Mouse (Mus musculus): Measurements from ENCODE around the gene Tssk4. TPM values are rescaled to one million over a fixed set of nuclear protein-coding genes. Genes with fewer than 3 reads are reported as not detected.

Gene Tssk4
- 0.51 TPM for polyA plus RNA-seq (2017; shearing (Covaris generic))

DNA sequence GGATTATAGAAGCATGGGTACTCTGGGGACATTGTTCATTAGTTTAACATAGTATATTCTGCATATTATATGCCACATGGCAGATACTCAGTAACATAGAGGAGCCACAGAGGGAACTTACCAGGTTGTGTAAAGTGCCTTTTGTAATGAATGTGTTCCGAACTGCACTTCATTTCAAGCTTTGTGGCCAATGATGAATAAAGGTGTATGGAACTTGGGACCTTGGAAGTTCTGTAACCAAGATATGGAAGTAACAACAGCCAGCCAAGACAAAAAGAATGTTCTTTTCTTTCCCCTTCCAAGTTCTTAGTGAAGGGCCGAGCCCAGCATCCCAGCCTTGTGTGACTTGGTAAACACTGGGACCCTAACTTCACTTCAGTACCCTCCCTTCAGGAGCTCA lies at the start of gene Tssk4:
Gene Tssk4 (plus strand): TSS at position 301 of the 400 bp plus-strand sequence.

DNA sequence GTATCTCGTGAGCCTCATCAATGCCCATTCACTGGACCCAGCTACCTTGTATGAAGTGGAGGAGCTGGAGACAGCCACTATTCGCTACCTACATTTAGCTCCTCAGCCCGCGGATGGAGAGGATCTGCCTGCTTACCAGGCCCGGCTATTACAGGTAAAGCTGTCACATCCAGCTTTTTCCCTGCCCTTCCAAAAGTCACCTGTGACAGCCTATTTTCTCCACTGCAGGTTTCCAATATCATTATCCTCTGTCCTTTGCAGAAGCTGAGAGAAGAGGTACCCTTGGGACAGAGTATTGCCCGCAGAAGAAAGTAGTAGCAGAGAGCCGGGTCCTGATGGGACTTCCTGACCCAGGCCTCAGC lies 46.7 kb upstream of the Tssk4 start, which contains the start of gene Irf9:
Gene Irf9 (plus strand): TSS at position 301 of the 362 bp plus-strand sequence.

DNA sequence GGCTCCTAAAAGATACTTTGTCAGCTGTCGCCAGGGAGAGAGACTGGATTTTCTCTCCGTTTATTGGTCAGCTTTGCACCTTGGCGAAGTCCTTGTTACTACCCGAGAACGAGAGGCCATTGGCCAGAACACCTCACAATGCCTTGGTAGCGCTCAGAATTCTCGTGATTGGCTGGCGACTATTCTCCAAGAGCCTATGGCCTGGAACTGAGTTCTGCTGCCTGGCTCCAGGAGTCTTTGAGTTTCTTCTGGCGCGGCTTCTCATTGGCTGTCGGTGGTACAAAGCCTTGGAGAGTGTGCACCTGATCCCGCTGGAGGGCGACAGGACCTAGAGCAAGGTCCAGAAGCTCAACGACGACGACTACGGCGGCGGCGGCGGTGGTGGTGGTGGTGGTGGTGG lies 32.2 kb upstream of the Tssk4 start, which contains the start of gene Rec8:
Gene Rec8 (plus strand): TSS at position 216 of the 400 bp plus-strand sequence.

DNA sequence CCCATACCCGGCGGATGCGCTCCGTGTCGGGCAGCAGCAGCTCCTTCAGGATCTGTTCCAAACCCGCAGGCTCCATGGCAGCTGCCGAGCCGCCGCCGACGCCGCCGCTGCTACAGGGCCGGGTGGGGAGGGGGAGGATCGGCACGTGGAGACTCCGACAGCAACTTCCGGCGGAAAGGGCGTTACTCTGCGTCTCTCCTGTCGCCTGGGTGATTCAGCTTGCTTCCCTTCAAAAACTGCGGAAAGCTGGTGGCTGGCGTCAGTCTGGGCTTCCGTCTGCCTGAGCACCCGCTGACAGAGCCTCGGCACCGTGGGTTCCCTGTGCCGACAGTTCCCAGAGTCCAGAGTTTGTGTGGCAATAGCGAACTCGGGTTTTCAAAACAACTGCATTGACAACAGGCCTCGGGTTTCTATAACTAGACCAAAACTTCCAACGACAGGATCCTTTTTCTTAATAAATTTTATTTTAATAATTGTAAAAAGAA lies 14.4 kb upstream of the Tssk4 start, which contains the start of gene Ipo4:
Gene Ipo4 (minus strand): TSS at position 435 of the 485 bp plus-strand sequence.

DNA sequence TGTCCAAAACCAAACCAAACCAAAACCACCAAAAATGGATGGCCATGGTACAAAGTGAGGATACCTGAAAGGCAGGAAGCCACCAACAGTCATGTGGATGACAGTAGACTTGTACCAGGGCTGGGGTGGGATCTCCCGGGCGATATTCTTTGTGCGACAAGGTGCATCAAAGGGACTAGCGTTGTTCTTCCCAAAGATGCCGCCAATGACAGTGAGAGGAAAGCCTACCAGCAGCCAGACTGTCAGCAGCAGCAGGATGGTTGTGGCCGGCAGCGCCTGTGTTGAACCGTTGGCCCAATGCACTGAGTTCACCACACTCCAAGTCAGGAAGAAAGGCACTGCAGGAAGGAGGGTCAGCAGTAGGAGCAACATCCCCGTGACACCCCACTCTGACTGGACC lies 12.2 kb upstream of the Tssk4 start, which contains the start of gene Gm49378:
Gene Gm49378 (minus strand): TSS at position 101 of the 400 bp plus-strand sequence.

DNA sequence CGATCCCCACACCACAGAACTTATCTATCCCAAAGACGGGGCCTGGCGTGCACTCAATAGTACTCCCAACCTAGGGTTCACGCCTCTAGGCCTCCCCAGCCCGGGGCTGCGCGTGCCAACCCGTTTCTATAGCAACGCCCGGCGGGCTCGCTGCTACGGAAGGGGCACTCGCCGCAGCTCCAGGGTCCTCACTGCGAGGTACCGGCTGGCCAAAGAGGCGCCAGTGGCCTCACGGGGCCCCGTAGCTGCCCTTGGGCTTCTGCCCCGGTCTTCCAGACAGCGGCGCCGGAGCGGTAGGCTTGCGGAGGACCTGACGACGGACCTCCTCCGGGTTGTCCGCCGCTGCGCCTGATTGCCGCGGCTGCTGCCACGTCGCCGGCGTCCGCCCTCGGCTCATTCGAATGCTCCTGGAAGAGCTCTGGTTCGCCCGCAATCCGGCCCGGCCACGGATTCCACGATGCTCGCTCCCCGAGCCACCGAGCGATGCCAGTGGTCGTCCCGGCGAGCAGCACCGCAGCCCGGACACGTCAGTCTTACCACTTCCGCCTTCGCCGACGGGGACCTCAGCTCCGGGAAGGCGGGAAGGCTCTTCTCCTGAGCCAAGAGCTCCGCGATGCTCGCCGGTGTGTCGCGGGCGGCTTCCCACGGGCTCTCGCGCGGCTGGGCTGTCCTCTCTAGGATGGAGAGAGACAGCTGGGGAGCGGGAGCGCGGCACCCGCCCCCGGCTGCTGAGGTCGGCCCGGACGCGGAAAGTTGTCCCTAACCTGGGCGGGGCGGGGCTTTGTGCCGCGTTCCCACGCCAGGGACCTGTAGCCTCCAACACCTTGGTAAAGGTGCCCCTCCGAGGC lies 6.7 kb upstream of the Tssk4 start, which contains the start of gene Tm9sf1:
Gene Tm9sf1 (minus strand): TSS at position 747 of the 848 bp plus-strand sequence.

DNA sequence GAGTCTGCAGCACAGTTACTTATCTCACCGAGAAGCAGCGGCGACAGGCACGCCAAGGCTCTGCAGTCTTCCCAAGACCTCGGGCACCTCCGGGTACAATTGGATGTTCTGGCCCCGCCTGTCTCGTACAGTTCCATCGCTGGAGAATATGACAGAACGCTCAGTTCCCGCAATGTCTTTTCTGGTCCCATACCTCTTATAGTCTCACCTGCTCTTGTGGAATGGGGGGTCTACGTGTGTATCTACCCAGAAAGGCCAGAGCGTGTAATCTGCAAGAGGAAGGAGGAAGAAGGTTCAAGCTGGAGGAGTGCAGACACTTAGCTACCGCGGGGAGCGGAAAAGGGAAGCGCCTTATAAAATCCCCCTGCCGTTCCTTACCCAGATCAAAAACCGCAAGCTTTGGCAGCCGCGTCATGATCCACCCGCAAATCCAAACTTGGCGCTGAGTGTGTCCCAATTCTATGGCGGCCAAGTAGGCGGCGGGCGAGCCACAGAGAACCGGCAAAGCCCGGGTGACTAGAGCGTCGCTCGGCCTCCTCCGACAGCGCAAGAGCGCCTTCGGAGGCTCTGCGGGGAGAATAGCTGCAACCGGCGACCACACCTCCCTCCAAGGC lies 10.1 kb downstream of the Tssk4 start, which contains the start of gene Mdp1:
Gene Mdp1 (minus strand): TSS at position 549 of the 614 bp plus-strand sequence.

DNA sequence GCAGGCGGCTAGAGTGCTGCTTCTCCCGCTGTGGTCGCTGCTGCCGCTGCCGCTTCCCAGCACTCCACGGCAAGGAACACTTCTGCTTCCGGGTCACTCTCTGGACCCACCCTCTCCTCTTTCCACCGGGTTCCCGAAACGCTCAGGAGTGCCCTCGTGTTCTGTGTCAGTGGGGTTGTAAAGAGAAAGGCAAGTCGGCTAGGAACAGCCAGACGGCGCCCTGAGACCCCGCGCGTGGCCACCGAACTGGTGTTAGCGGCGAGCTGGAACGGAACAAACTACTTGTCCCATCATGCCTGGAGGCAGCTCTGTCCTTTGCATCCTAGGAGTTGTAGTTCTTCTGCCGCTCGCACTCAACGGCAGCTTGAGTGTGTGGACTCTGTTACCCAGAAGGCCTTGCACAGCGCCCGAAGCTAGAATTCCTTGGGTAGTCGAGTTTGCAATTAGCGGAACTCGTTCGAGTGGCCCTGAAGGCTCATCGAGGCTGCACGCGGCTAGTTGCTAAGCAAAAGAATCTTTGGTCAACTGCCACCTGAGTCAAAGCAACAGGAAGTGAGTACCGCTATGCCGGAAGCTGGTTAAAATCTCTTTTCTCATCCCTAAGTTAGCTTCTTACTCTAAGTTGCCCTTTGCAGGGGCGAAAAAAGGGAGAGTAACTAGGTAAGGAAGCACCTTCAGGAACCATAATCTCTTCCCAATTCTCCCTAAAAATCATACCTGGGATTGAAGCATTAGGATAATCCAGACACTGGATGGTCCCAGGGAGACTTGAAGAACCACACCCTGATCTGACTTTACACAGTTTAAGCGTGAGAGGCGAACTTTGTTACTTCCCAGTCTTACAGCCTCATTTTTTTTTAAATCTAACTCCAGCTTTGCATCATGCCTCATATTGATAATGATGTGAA lies 22.1 kb downstream of the Tssk4 start, which contains the start of the genes Gmpr2 and Nedd8:
Gene Gmpr2 (plus strand): TSS at position 109 of the 908 bp plus-strand sequence.
Gene Nedd8 (minus strand): TSS at position 292 of the 908 bp plus-strand sequence.

DNA sequence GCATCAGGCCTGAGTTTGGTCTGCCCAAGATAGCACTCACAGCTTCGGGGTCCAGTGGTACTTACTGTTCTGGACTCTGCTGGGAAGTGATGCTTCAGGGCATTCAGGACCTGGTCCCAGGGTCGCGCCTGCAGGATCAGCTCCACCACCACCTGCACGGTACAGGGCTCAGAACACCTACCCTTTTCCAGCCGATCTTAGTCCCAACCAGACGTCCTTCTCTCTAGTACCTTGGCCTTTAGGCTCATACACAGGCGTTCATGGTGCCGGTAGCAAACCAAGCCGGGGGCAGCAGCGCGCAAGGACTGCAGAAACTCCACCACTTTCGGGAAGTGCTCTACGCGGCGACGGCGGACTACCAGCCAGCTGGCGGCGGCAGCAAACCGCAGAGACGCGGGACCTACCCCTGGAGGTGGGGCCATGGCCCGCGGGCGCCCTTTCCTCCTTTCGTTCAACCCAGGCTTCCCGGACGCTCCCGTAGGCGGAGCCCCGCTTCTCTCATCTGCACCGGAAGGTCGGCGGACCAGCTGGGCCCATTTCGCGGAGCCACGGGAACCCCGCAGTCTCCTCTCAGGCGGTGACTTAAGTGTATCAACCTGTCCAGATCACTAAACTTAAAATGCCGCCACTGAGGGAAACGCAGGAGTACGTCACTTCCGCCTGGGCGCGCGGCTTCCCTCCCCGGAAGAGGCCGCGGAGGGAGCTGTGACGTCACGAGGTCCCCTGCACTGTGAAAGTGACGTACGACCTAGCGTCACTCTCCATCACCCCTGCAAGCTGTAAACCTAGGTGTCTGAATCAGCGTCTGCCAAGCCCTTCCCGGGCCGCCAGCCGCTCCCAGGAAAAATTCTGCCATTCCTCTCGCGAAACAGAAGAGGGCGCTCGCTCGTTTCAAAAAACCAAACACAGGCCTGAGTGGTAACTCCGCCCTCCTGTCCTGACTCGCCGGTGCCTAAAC lies 31.5 kb downstream of the Tssk4 start, which contains the start of gene Tinf2:
Gene Tinf2 (minus strand): TSS at position 661 of the 958 bp plus-strand sequence.

Other genes starting within 250 kb of the Tssk4 start
- gene Dhrs4, start 171.4 kb upstream of the Tssk4 start, polyA plus RNA-seq (2017; shearing (Covaris generic)): 28.5 TPM
- not detected for gene Carmil3, start 159.5 kb upstream of the Tssk4 start, polyA plus RNA-seq (2017; shearing (Covaris generic))
- gene Cpne6, start 139.7 kb upstream of the Tssk4 start, polyA plus RNA-seq (2017; shearing (Covaris generic)): 0.40 TPM
- gene Nrl, start 125.2 kb upstream of the Tssk4 start, polyA plus RNA-seq (2017; shearing (Covaris generic)): 0.23 TPM
- gene Pck2, start 109.9 kb upstream of the Tssk4 start, polyA plus RNA-seq (2017; shearing (Covaris generic)): 7.2 TPM
- gene Dcaf11, start 90.2 kb upstream of the Tssk4 start, polyA plus RNA-seq (2017; shearing (Covaris generic)): 110 TPM
- gene A730061H03Rik, start 89.8 kb upstream of the Tssk4 start, polyA plus RNA-seq (2017; shearing (Covaris generic)): 4.5 TPM
- gene Fitm1, start 74.6 kb upstream of the Tssk4 start, polyA plus RNA-seq (2017; shearing (Covaris generic)): not detected
- gene Psme1, start 72.1 kb upstream of the Tssk4 start, polyA plus RNA-seq (2017; shearing (Covaris generic)): 748 TPM
- gene Emc9, start 64.9 kb upstream of the Tssk4 start, polyA plus RNA-seq (2017; shearing (Covaris generic)): 15.3 TPM
- 573 TPM for gene Psme2, start 59.1 kb upstream of the Tssk4 start, polyA plus RNA-seq (2017; shearing (Covaris generic))
- 49.5 TPM for gene Rnf31, start 58.5 kb upstream of the Tssk4 start, polyA plus RNA-seq (2017; shearing (Covaris generic))
- gene Irf9, start 46.6 kb upstream of the Tssk4 start, polyA plus RNA-seq (2017; shearing (Covaris generic)): 49.4 TPM
- gene Rec8, start 32.1 kb upstream of the Tssk4 start, polyA plus RNA-seq (2017; shearing (Covaris generic)): 0.50 TPM
- 49.8 TPM for gene Ipo4, start 14.2 kb upstream of the Tssk4 start, polyA plus RNA-seq (2017; shearing (Covaris generic))
- 2.1 TPM for gene Gm49378, start 12.3 kb upstream of the Tssk4 start, polyA plus RNA-seq (2017; shearing (Covaris generic))
- gene Tm9sf1, start 6.4 kb upstream of the Tssk4 start, polyA plus RNA-seq (2017; shearing (Covaris generic)): 74.7 TPM
- gene Mdp1, start 10.3 kb downstream of the Tssk4 start, polyA plus RNA-seq (2017; shearing (Covaris generic)): 44.7 TPM
- 33.1 TPM for gene Gmpr2, start 21.8 kb downstream of the Tssk4 start, polyA plus RNA-seq (2017; shearing (Covaris generic))
- gene Nedd8, start 21.9 kb downstream of the Tssk4 start, polyA plus RNA-seq (2017; shearing (Covaris generic)): 239 TPM
- 189 TPM for gene Tinf2, start 31.6 kb downstream of the Tssk4 start, polyA plus RNA-seq (2017; shearing (Covaris generic))
- not detected for gene Tgm1, start 63.7 kb downstream of the Tssk4 start, polyA plus RNA-seq (2017; shearing (Covaris generic))
- gene Rabggta, start 72.1 kb downstream of the Tssk4 start, polyA plus RNA-seq (2017; shearing (Covaris generic)): 85.5 TPM
- gene Dhrs1, start 95.5 kb downstream of the Tssk4 start, polyA plus RNA-seq (2017; shearing (Covaris generic)): 23.0 TPM
- gene Nop9, start 95.5 kb downstream of the Tssk4 start, polyA plus RNA-seq (2017; shearing (Covaris generic)): 49.5 TPM
- not detected for gene Cideb, start 108.3 kb downstream of the Tssk4 start, polyA plus RNA-seq (2017; shearing (Covaris generic))
- 0.21 TPM for gene Ltb4r2, start 111.2 kb downstream of the Tssk4 start, polyA plus RNA-seq (2017; shearing (Covaris generic))
- gene Ltb4r1, start 115.8 kb downstream of the Tssk4 start, polyA plus RNA-seq (2017; shearing (Covaris generic)): not detected
- gene Adcy4, start 133.9 kb downstream of the Tssk4 start, polyA plus RNA-seq (2017; shearing (Covaris generic)): not detected
- gene Ripk3, start 138.7 kb downstream of the Tssk4 start, polyA plus RNA-seq (2017; shearing (Covaris generic)): 74.2 TPM
- gene Nfatc4, start 173.0 kb downstream of the Tssk4 start, polyA plus RNA-seq (2017; shearing (Covaris generic)): 0.37 TPM
- gene Nynrin, start 203.8 kb downstream of the Tssk4 start, polyA plus RNA-seq (2017; shearing (Covaris generic)): 0.21 TPM
- gene Cbln3, start 234.2 kb downstream of the Tssk4 start, polyA plus RNA-seq (2017; shearing (Covaris generic)): 0.18 TPM
- gene Khnyn, start 234.8 kb downstream of the Tssk4 start, polyA plus RNA-seq (2017; shearing (Covaris generic)): 104 TPM